Mouse (Mus musculus) left cerebral cortex, adult 8-10 months (tissue): ENCODE data around the gene Sdk2. TPM values are rescaled to one million over a fixed set of nuclear protein-coding genes. Genes with fewer than 3 reads are reported as not detected.
A peak's percentile ranks its signal among the peaks of the same experiment; 100 is the strongest.

ENCODE experiments used
- DNase-seq, 2 experiments: peaks; one replicate each; pipeline ENCODE4 v3.0.0; 2022; ENCODE audit warnings: low spot score in 2 of 2
- total RNA-seq, 4 experiments: library from RNA; stranded (reverse); gene quantifications; 2 replicates each; pipeline ENCODE4 v1.2.4; 2022

Sdk2 gene
- total RNA-seq, 4 experiments from 2014 or later, result 21.2 to 29.6 (median 25.5) TPM

DNA sequence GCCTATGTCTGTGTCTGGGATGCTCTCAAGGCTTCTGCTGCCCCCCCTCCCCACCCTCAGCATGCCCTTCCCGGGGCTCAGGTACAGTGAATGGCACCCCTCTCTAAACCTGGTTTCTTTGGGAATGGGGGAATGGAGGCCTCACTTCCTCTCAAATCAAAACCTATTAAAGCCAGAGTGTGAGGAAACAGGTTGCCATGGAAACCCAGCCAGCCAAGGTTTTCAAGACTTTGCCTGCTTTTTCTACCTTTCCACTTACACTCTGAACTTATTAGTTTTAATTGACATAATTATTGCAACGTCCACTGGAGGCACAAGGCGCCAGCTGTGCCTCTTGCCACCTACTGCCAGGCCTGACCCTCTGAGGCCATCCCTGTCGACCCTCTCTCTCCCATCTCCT lies 135.1 kb downstream of the Sdk2 start:
- no peak for DNase-seq

DNA sequence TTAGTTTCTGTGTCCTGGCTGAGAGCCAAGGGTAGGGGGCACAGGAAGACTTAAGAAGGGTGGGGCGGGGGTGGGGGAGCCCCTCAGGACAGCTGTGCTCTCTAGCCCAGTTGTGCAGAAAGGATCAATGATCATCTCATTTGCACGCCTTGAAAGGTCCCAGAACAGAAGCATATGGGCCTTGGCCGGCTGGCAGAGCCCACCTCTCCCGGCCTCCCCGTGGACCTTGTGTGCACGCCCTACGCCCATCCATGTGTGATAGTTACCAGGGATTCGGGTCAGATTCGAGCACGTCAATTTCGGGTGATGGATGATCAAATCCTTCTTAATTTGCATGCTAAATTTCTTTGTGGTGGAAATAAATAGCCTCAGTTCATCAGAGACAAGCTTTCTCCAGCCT lies 136.7 kb downstream of the Sdk2 start:
- no peak for DNase-seq

DNA sequence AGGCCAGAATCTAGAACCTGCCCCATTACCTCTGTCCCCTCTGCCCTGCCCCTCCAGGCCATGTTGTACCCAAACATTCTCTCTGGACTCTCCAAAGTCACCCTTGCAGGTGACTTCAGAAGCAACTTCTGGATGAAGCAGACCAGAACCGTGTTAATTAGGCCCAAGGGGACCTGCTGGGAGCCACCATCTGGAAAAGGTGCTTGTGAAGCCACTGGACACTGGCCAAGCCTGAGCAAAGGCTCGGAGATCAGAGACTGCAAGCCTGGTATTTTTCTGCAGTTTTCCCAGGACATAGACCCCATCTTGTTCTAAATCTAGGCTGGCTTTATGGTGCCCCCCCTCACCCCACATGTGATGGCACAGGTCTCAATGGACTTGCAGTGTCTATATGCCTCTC lies 138.0 kb downstream of the Sdk2 start:
- DNase-seq, result no peak

DNA sequence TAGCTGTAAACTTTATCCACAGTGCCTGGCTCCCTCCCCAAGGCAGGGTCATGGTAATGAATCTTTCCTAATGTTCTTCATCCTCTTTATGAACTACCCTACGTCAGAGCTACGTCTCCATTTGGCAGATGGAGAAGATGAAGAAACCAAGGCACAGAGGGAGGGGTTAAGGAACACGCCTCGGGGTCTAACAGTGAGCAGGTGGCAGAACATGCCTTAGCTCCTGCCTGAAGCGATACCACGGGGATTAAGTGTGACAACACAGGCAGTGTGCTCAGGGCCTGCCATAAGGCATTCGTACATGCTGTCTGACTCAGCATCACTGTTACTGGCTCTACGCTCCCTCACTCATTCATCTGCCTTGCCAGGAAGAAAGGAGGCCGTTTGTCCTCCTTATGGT lies 138.6 kb downstream of the Sdk2 start:
- peak in 1 of 2 experiments; percentile 70 for DNase-seq

DNA sequence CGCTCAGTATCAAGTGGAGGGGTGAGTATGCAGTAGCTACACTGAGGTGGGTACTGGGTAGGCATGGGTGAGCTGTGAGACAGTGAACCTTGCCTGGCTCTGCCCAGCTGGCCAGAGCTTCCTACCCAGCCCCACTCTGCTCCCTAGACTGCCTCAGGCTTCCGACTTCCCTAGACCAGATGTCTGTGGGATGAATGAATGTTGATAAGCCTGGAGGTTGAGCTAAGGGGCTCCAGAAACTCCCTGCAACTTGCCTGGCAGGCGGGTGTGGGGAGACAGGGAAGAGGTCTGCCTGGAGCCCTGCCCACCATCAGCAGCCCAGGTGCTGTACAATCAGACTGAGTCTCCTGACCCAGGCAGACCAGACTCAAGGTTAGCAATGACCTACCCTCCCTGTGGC lies 139.0 kb downstream of the Sdk2 start:
- DNase-seq, result peak in 1 of 2 experiments; percentile 52

DNA sequence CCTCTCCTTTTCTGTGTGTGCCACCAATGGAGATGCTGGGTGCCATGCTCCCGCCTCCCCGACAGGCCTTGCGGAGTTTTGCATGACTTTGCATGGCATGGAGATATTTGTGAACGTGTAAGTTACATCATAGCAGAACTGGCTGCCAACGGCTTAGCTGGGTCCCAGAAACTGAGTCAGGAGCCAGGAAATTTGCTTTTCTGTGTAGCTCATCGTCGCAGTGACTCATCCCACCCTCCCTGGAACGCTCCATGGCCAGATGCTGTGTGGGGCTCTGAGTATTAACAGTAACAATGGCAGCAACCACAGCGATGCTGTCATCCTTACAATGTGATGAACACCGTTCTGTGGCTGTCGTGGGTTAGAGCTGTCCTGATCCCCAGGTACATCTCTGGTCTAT lies 139.6 kb downstream of the Sdk2 start:
- peak; percentile 56 to 95 for DNase-seq

GRCm38 (mm10) chr11:113923137-113923536 lies 143.7 kb downstream of the Sdk2 start:
- no peak for DNase-seq

GRCm38 (mm10) chr11:113903131-113903860 lies 163.6 kb downstream of the Sdk2 start:
- DNase-seq, result no peak

GRCm38 (mm10) chr11:113901906-113902305 lies 164.9 kb downstream of the Sdk2 start:
- DNase-seq, result no peak

- DNase-seq, result no peak
Measured at GRCm38 (mm10) chr11:113898671-113899070, 168.2 kb downstream of the Sdk2 start.

DNA sequence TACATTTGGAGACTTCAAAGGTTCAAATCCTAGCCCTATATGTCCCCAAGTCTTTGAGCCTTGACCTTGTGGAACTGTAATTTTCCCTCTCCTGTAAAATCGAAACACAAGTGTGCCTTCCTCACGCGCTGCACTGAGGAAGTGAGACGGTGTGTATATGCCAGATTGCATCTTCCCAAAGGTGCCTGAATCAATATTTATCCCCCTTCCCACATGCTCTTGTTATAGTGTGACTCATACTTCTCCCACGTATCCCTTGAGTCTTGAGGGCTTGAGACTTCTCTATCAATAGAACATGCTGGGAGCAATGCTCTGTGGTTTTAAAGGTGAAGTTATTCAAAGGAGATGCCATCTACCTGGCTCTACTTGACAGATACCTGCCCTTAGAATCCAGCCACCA lies 170.8 kb downstream of the Sdk2 start:
- DNase-seq, result no peak

GRCm38 (mm10) chr11:113892924-113893323 lies 173.9 kb downstream of the Sdk2 start:
- peak in 1 of 2 experiments; percentile 68 for DNase-seq

DNA sequence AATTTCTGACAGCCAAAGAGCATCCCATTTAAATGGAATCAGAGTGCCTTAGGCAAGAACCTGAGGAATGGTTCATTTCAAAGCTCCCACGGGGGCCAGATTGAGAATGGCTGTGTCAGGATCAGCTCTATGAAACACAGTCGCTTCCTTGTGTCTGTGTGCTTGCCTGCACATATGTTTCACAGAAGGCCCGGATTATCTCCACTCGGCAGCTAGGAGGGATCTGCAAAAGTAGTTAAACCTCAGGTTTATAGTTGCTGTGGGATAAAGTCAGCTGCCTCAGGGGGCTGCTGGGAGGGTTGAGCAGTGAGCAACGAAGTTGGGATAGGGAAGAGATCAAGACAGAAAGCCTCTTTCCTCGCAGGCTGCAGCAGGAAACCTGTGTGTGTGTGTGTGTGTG lies 174.8 kb downstream of the Sdk2 start:
- no peak for DNase-seq

GRCm38 (mm10) chr11:113888156-113888750 lies 178.6 kb downstream of the Sdk2 start:
- no peak for DNase-seq

GRCm38 (mm10) chr11:113886299-113886698 lies 180.5 kb downstream of the Sdk2 start:
- no peak for DNase-seq

- DNase-seq, result no peak
Measured at GRCm38 (mm10) chr11:113884962-113885361, 181.9 kb downstream of the Sdk2 start.

DNA sequence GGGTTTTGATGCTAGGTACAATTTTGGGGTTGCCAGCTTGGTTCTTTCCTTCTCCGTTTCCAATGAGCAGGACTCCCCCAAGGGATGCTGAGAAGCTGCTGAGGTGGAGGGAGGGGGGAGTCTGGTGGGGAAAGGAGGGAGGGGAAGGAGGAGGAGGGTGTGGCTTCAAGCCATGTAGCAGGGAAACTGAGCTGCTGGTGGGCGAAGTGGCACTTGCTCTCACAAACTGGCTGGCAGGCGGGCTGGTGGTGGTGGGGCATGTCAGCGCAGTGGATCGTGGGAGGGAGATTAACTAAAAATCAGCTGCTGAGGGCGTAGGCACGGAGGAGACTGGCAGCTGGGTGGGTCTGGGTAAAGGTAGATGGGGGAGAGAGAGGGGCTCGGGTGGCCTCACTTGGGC lies 183.8 kb downstream of the Sdk2 start:
- DNase-seq, result peak; percentile 20 to 78

DNA sequence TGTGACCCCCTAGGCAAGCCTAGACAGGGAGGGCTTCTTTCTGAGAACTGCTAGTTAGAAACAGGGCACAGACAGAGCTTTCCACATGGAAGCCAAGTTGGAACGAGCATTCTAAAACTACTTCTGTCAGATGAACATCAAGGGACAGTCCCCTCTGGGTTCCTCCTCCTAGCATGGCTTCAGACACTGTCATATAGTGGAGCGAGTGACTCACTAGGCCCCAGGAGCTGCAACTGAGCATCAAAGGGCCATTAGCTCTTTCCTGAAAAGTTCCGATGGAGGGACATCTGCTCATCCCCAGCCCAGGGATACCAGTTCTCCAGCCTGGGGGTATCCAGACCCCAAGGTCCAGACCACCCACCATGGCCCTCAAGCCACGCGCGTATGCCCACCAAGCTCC lies 185.0 kb downstream of the Sdk2 start:
- DNase-seq, result no peak

GRCm38 (mm10) chr11:113867066-113867465 lies 199.8 kb downstream of the Sdk2 start:
- DNase-seq, result no peak

DNA sequence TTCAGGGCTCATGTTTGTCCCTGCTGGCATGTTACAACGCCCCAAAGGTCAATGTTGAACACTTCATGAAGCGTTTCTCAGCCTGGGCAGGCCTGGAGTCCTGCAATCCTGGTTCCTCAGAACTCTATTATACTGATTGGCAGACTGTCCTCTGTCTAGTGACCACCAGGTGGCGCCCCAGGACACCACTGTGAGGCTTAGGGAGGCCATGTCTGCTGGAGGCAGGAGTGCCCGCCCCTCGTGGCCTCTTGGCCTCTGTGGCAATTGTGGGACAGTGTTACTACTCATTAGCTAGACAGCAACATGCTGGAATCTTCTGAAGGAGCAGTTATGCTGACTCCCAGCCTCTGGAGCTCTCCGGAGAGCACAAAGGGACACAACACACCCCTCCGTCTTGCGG lies 201.2 kb downstream of the Sdk2 start:
- DNase-seq, result peak; percentile 55 to 73

DNA sequence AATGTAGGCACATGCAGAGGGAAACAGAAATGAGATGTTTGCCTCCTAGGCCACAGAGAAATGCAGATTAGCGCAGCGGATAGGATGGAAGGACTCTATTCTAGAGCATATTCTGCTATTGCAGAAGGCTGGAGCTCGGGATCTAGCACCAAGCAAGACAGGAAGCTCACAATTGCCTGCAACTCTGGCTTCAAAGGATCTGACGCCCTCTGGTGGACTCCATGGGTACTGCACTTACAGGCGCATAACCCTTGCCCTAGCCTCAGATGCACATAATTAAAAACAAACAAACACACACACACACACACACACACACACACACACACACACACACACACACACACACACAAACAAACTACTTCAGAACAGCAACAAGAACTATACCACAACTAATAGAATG lies 203.4 kb downstream of the Sdk2 start:
- no peak for DNase-seq

- no peak for DNase-seq
Measured at GRCm38 (mm10) chr11:113855661-113856060, 211.2 kb downstream of the Sdk2 start.

GRCm38 (mm10) chr11:113851750-113852149 lies 215.1 kb downstream of the Sdk2 start:
- peak in 1 of 2 experiments; percentile 40 for DNase-seq
